In the genomic region with DNA sequence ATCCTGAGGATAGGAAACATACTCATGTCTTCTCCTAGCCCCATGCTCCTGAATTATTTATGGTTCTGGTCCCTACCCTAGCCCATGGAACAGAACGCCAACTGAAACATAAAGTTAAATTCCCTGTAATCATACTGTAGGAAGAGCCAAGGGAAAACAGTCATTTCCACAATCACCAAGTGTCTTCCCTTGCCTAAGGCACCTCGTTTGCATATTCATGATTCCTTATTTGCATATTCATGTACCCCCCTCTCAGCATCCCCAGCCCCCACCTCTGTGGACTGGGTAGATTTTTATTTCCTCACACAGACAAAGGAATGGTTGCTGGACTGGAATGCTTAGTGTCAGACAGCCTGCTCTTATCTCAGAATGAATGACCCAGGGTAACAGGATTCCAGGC, we compare ENCODE assay signal across 14 mouse cellular contexts.
DNase-seq lines count a peak whose midpoint lies in the region; ATAC-seq lines count a peak whose summit lies in the region.
"Had no signal": no experiment of that assay in that cellular context is flagged by ENCODE, and none has a peak within 500 bp of the region (broad histone marks: within the 10 kb centered on the region; RNA-seq: fewer than 3 reads in every experiment).

No protein-coding gene starts in this region.

- H3K27ac ChIP-seq in limb, embryonic 11.5 days (replicated peaks; ENCODE audit: low read depth, low read length) = no peak overlapping the region
- H3K27ac ChIP-seq in limb, embryonic 10.5 days = no peak overlapping the region
- peak overlapping the region; percentile 73 for H3K27ac ChIP-seq in hindbrain, embryonic 14.5 days
- H3K27ac ChIP-seq in neural tube, embryonic 13.5 days (replicated peaks) = peak overlapping the region; percentile 78
- H3K27ac ChIP-seq: limb, embryonic 12.5 days had no signal

- H3K36me3 ChIP-seq in limb, embryonic 11.5 days (ENCODE audit: control insufficient read depth, insufficient read depth, low read length) = no peaks in the 10 kb centered on the region
- no peaks in the 10 kb centered on the region for H3K36me3 ChIP-seq in limb, embryonic 10.5 days
- peaks cover 25% of the 10 kb centered on the region for H3K36me3 ChIP-seq in hindbrain, embryonic 14.5 days (replicated peaks; ENCODE audit: control insufficient read depth, insufficient read depth)
- H3K36me3 ChIP-seq in neural tube, embryonic 13.5 days = peaks cover 20% of the 10 kb centered on the region
- H3K36me3 ChIP-seq: limb, embryonic 12.5 days had no signal

- intact Hi-C loops in gastrocnemius, postnatal 36 days (cut with DNase I) = no loop called here

- no peak overlapping the region for H3K4me2 ChIP-seq in limb, embryonic 11.5 days (ENCODE audit: low read depth, severe bottlenecking)
- no peak overlapping the region for H3K4me2 ChIP-seq in hindbrain, embryonic 14.5 days (replicated peaks)
- no peak overlapping the region for H3K4me2 ChIP-seq in neural tube, embryonic 13.5 days
- H3K4me2 ChIP-seq: limb, embryonic 12.5 days had no signal

- H3K4me1 ChIP-seq in limb, embryonic 11.5 days (ENCODE audit: control insufficient read depth, insufficient read depth, low read length) = no peaks in the 10 kb centered on the region; the same call in 1 of the 2 replicates
- 0 out of 2 replicates have a peak, but pooled peaks cover 5% of the 10 kb centered on the region for H3K4me1 ChIP-seq in limb, embryonic 10.5 days
- H3K4me1 ChIP-seq in hindbrain, embryonic 14.5 days (replicated peaks; ENCODE audit: control insufficient read depth, insufficient read depth, low read length) = peaks cover 14% of the 10 kb centered on the region
- peaks cover 58% of the 10 kb centered on the region for H3K4me1 ChIP-seq in neural tube, embryonic 13.5 days (replicated peaks)
- H3K4me1 ChIP-seq: megakaryocyte, embryonic 14.5 days had no signal

- H3K9me3 ChIP-seq in limb, embryonic 11.5 days (ENCODE audit: control insufficient read depth, low read length) = no peaks in the 10 kb centered on the region
- no peaks in the 10 kb centered on the region for H3K9me3 ChIP-seq in limb, embryonic 10.5 days (replicated peaks)
- H3K9me3 ChIP-seq in hindbrain, embryonic 14.5 days (ENCODE audit: control insufficient read depth, low read length) = no peaks in the 10 kb centered on the region
- H3K9me3 ChIP-seq in neural tube, embryonic 13.5 days = no peaks in the 10 kb centered on the region
- H3K9me3 ChIP-seq: limb, embryonic 12.5 days; megakaryocyte, embryonic 14.5 days had no signal

- H3K9ac ChIP-seq in limb, embryonic 11.5 days (ENCODE audit: low read length) = no peak overlapping the region
- H3K9ac ChIP-seq in hindbrain, embryonic 14.5 days = no peak overlapping the region
- 0 out of 2 replicates have a peak overlapping the region, but pooled peaks have one; percentile 1 for H3K9ac ChIP-seq in neural tube, embryonic 13.5 days
- H3K9ac ChIP-seq: limb, embryonic 12.5 days had no signal

- DNase-seq in embryo, embryonic 10.5 days (ENCODE audit: low spot score) = peak; percentile 23
- no peak for DNase-seq in embryo, embryonic 9.5 days (ENCODE audit: extremely low spot score)
- peak; percentile 20 for DNase-seq in limb, embryonic 11.5 days (ENCODE audit: low spot score)
- DNase-seq in limb, embryonic 10.5 days (ENCODE audit: low spot score) = no peak
- peak; percentile 50 for DNase-seq in hindbrain, embryonic 14.5 days (ENCODE audit: low spot score)
- DNase-seq in gastrocnemius, postnatal 36 days = no peak
- no peak for DNase-seq in adrenal gland, postnatal 14 days
- DNase-seq: heart, postnatal 4 days; layer of hippocampus, adult 9-11 months; lung, adult 2 months; spleen, adult 18-20 months had no signal

- WGBS in limb, embryonic 11.5 days = 65% methylated on average over 2 of the region's 2 CpGs
- 51% methylated on average over 2 of the region's 2 CpGs for WGBS in limb, embryonic 10.5 days
- 31% methylated on average over 2 of the region's 2 CpGs for WGBS in hindbrain, embryonic 14.5 days
- 15% methylated on average over 2 of the region's 2 CpGs for WGBS in neural tube, embryonic 13.5 days

- no peaks in the 10 kb centered on the region for H3K27me3 ChIP-seq in limb, embryonic 11.5 days (ENCODE audit: control insufficient read depth, insufficient read depth, low read length)
- no peaks in the 10 kb centered on the region for H3K27me3 ChIP-seq in limb, embryonic 10.5 days (ENCODE audit: low read depth, poor library complexity, severe bottlenecking)
- H3K27me3 ChIP-seq in hindbrain, embryonic 14.5 days (ENCODE audit: control insufficient read depth, insufficient read depth, low read length) = no peaks in the 10 kb centered on the region
- H3K27me3 ChIP-seq in neural tube, embryonic 13.5 days = no peaks in the 10 kb centered on the region
- H3K27me3 ChIP-seq: megakaryocyte, embryonic 14.5 days had no signal

- no peak for ATAC-seq in limb, embryonic 11.5 days (ENCODE audit: insufficient number of reproducible peaks, low FRiP score, low TSS enrichment, low read depth)
- ATAC-seq in hindbrain, embryonic 14.5 days (ENCODE audit: low FRiP score) = peak; percentile 86
- peak; percentile 91 for ATAC-seq in neural tube, embryonic 13.5 days (ENCODE audit: low read depth)

- H3K4me3 ChIP-seq in limb, embryonic 11.5 days (ENCODE audit: low read depth, low read length) = no peak overlapping the region
- no peak overlapping the region for H3K4me3 ChIP-seq in limb, embryonic 10.5 days
- H3K4me3 ChIP-seq in hindbrain, embryonic 14.5 days (replicated peaks; ENCODE audit: low read length) = no peak overlapping the region
- no peak overlapping the region for H3K4me3 ChIP-seq in neural tube, embryonic 13.5 days
- H3K4me3 ChIP-seq: limb, embryonic 12.5 days; megakaryocyte, embryonic 14.5 days had no signal

Comparison
In these comparisons a context has a peak if more than half of its experiments do, and no peak if none do; other contexts are left out.
1. DNase-seq: peak in embryo, embryonic 10.5 days (single experiment), limb, embryonic 11.5 days (single experiment) and hindbrain, embryonic 14.5 days (single experiment); none in embryo, embryonic 9.5 days (single experiment), limb, embryonic 10.5 days (single experiment), gastrocnemius, postnatal 36 days (0 of 2) and adrenal gland, postnatal 14 days (single experiment).
2. H3K27ac ChIP-seq: peak in hindbrain, embryonic 14.5 days (single experiment) and neural tube, embryonic 13.5 days (single experiment); none in limb, embryonic 11.5 days (single experiment) and limb, embryonic 10.5 days (single experiment).